Mouse (Mus musculus) cerebellum, adult 2 months (tissue): Measurements from ENCODE around the gene Gm13290.

ENCODE experiments used
- CTCF ChIP-seq: fragments of 200-500 bp; IDR thresholded peaks from 2 replicates; pipeline ENCODE4 v1.5.1; 2011; ENCODE audit warnings: low read depth, mild to moderate bottlenecking, control low read depth, low read length, moderate library complexity, borderline replicate concordance; ENCODE audit not compliant: insufficient read depth
- POLR2A ChIP-seq: fragments of 200-500 bp; IDR thresholded peaks from 2 replicates; pipeline ENCODE4 v1.6.1; 2011; ENCODE audit warnings: low read length, control low read depth, borderline replicate concordance; ENCODE audit not compliant: insufficient read depth

DNA sequence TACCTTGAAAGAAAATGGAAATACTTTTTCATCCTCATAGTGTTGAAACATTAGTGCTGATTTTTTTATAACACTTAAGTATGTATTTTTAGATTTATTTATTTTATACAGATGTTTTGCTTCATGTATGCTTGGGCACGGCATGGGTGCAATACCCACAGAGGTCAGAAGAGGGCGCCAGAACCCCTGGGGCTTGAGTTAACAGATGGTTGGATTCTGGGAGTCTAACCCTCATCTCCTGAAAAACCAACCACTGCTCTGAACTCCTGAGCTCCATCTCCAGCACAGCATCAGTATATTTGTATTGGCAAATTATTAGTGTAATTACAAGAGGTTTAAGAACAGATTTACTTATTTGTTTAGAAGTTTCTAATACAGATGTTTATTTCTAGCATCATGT lies 35.2 kb upstream of the Gm13290 start:
- TF ChIP-seq POLR2A: no peak
- peak; percentile 81 for TF ChIP-seq CTCF
